Mouse (Mus musculus) cortical plate, adult 2 months (tissue): ENCODE measurements around the gene Lrrk1.

ENCODE experiments used
- CTCF ChIP-seq: fragments of 200-500 bp; IDR thresholded peaks from 2 replicates; pipeline ENCODE4 v1.5.1; 2011; ENCODE audit warnings: mild to moderate bottlenecking, control low read depth, low read length; ENCODE audit not compliant: insufficient read depth; ENCODE audit errors: extremely low read depth
- POLR2A ChIP-seq: fragments of 200-500 bp; IDR thresholded peaks from 2 replicates; pipeline ENCODE4 v1.6.1; 2011; ENCODE audit warnings: mild to moderate bottlenecking, low read length, control low read depth; ENCODE audit not compliant: insufficient read depth; ENCODE audit errors: extremely low read depth

GRCm38 (mm10) chr7:66179711-66180110 is 208.4 kb downstream of the Lrrk1 start:
- TF ChIP-seq CTCF (no peak), POLR2A (no peak)
